Mouse (Mus musculus) B cell, adult 62 days (primary cell): ENCODE measurements around the gene Krtap31-2. TPM values are rescaled to one million over a fixed set of nuclear protein-coding genes. Genes with fewer than 3 reads are reported as not detected.

ENCODE experiments used
- total RNA-seq: library from RNA; stranded (reverse); gene quantifications from 4 replicates; pipeline ENCODE4 v1.2.4, GENCODE M21; 2023

Gene Krtap31-2
- total RNA-seq, result not detected in 4 replicates

DNA sequence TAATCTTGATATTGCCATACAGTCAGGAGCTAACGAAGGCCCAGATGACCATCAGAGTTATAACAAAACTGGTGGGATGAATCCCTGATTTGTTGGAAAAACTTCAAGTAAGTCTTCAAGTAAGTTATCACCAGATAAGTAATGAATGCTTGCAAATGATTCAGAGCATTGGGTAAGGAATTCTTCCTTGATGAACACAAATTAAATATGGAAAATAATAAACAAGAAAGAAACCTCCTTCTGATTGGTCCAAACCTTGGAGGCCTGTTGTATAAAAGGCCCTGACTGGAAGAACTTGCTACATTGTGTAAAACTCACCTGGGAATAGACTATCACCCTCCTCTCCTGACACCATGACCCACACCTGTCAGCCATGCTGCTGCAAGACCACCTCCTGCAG is at the start of gene Krtap31-2:
Krtap31-2 (plus strand) TSS at position 301 of the 400 bp plus-strand sequence.

DNA sequence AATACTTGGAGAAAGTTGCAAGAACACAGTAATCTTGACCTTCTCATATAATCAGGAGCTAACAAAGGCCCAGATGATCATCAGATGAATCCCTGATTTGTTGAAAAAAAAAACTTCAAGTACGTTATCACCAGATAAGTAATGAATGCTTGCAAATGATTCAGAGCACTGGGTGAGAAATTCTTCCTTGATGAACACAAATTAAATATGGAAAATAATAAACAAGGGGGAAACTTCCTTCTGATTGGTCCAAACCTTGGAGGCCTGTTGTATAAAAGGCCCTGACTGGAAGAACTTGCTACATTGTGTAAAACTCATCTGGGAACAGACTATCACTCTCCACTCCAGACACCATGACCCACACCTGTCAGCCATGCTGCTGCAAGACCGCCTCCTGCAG is 28.5 kb upstream of the Krtap31-2 start, which contains the start of gene Krtap31-1:
Krtap31-1 (plus strand) TSS at position 301 of the 400 bp plus-strand sequence.

DNA sequence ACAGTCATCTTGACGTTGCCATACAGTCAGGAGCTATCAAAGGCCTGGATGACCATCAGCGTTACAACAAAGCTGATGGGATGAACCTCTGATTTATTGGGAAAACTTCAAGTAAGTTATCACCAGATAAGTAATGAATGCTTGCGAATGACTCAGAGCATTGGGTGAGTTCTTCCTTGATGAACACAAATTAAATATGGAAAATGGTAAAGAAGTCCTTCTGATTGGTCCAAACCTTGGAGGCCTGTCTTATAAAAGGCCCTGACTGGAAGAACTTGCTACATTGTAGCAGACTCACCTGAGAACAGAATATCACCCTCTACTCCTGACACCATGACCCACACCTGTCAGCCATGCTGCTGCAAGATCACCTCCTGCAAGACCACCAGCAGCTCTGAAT is 21.6 kb upstream of the Krtap31-2 start, which contains the start of gene Gm11565:
Gm11565 (plus strand) TSS at position 301 of the 400 bp plus-strand sequence.

DNA sequence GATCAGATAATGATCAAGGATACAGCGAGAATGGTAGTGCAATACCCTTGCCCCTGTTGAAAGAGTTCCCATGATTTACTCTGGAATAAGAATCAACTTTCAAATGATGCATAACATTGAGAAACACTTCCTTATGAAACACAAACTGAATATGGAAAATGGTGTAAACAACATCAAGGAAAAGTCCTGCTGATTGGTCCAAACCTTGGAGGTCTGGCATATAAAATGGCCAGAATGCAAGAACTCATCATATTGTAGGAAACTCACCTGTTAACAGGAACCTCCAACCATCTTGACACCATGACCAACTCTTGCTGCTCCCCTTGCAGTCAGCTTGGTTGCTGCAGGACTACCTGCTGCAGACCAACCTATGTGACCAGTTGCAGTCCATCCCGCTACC is 12.1 kb downstream of the Krtap31-2 start, which contains the start of gene Krtap9-5:
Krtap9-5 (plus strand) TSS at position 301 of the 400 bp plus-strand sequence.

DNA sequence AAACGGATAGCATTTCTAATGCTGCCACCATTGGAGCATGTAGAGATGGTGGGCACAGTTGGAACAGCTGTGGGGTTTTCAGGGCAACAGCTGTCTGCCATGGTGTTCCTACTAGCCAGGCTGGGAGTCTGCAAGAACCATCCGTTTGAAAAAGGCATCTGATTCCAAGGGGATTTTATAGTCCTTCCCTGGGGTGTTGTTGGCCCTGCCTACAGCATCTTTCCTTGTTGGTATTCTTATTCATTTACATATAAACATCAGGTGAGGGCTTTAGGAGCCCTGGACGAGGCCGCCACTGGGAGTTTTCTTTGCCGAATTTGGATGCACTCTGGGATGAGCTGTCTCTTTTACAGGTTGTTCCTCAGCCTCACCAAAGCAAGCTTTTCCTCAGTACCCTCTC is 42.9 kb downstream of the Krtap31-2 start, which contains the start of gene Krtap29-1:
Krtap29-1 (minus strand) TSS at position 101 of the 400 bp plus-strand sequence.

DNA sequence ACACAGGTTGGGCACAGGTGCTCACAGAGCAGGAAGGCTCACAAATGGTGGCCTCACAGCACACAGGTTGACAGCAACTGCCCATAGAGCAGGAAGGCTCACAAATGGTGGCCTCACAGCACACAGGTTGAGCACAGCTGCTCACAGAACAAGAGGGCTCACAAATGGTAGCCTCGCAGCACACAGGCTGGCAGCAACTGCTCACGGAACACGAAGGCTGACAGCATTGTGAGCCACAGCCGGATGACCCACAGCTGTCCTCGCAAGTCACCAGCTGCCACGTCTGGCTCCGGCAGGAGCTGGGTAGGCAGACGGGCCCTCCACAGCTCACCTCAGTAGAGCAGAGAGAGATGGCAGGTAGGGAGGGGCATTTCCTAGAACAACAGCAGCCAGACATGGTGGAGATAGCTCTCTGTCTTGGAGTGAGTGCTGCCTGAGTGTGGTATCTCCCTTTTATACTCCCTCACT is 50.1 kb downstream of the Krtap31-2 start, which contains the start of gene Krtap16-1:
Krtap16-1 (minus strand) TSS at position 418 of the 468 bp plus-strand sequence.

Other genes with a start within 250 kb of the Krtap31-2 start
- not detected in 4 replicates for gene Gm14190, start 245.6 kb upstream of the Krtap31-2 start, total RNA-seq
- gene Gm14180, start 202.0 kb upstream of the Krtap31-2 start, total RNA-seq, result not detected in 4 replicates
- not detected in 4 replicates for gene Gm11595, start 163.4 kb upstream of the Krtap31-2 start, total RNA-seq
- not detected in 4 replicates for gene Krtap4-8, start 155.6 kb upstream of the Krtap31-2 start, total RNA-seq
- gene Krtap4-9, start 151.1 kb upstream of the Krtap31-2 start, total RNA-seq, result not detected in 4 replicates
- gene Gm11596, start 142.8 kb upstream of the Krtap31-2 start, total RNA-seq, result not detected in 4 replicates
- gene Gm11569, start 137.4 kb upstream of the Krtap31-2 start, total RNA-seq, result not detected in 4 replicates
- not detected in 4 replicates for gene Gm11554, start 131.8 kb upstream of the Krtap31-2 start, total RNA-seq
- gene Krtap4-13, start 126.4 kb upstream of the Krtap31-2 start, total RNA-seq, result not detected in 4 replicates
- not detected in 4 replicates for gene Gm11564, start 120.6 kb upstream of the Krtap31-2 start, total RNA-seq
- gene 2300003K06Rik, start 98.2 kb upstream of the Krtap31-2 start, total RNA-seq, result not detected in 4 replicates
- not detected in 4 replicates for gene Krtap4-16, start 84.7 kb upstream of the Krtap31-2 start, total RNA-seq
- not detected in 4 replicates for gene Gm11568, start 78.4 kb upstream of the Krtap31-2 start, total RNA-seq
- gene Gm11559, start 71.8 kb upstream of the Krtap31-2 start, total RNA-seq, result not detected in 4 replicates
- gene Krtap9-1, start 62.9 kb upstream of the Krtap31-2 start, total RNA-seq, result not detected in 4 replicates
- gene Gm11567, start 57.1 kb upstream of the Krtap31-2 start, total RNA-seq, result not detected in 4 replicates
- not detected in 4 replicates for gene Krtap31-1, start 28.4 kb upstream of the Krtap31-2 start, total RNA-seq
- gene Gm11565, start 21.5 kb upstream of the Krtap31-2 start, total RNA-seq, result not detected in 4 replicates
- gene Krtap9-5, start 12.2 kb downstream of the Krtap31-2 start, total RNA-seq, result not detected in 4 replicates
- not detected in 4 replicates for gene Krtap29-1, start 42.8 kb downstream of the Krtap31-2 start, total RNA-seq
- gene Krtap16-1, start 50.3 kb downstream of the Krtap31-2 start, total RNA-seq, result not detected in 4 replicates
- gene Krtap17-1, start 57.7 kb downstream of the Krtap31-2 start, total RNA-seq, result not detected in 4 replicates
- not detected in 4 replicates for gene Krt33a, start 79.9 kb downstream of the Krtap31-2 start, total RNA-seq
- not detected in 4 replicates for gene Krt33b, start 93.6 kb downstream of the Krtap31-2 start, total RNA-seq
- not detected in 4 replicates for gene Krt34, start 105.3 kb downstream of the Krtap31-2 start, total RNA-seq
- not detected in 4 replicates for gene Krt31, start 114.3 kb downstream of the Krtap31-2 start, total RNA-seq
- not detected in 4 replicates for gene Krt32, start 151.9 kb downstream of the Krtap31-2 start, total RNA-seq
- not detected in 4 replicates for gene Krt35, start 159.9 kb downstream of the Krtap31-2 start, total RNA-seq
- not detected in 4 replicates for gene Krt36, start 169.3 kb downstream of the Krtap31-2 start, total RNA-seq
- gene Krt13, start 185.3 kb downstream of the Krtap31-2 start, total RNA-seq, result not detected in 4 replicates
- gene Krt15, start 199.6 kb downstream of the Krtap31-2 start, total RNA-seq, result not detected in 4 replicates
- gene Krt19, start 212.4 kb downstream of the Krtap31-2 start, total RNA-seq, result 0.47 TPM in 1 of 4 replicates, not detected in the others